Mouse (Mus musculus) midbrain, embryonic 13.5 days (tissue): ENCODE data around the gene Cd200r2. TPM values are rescaled to one million over a fixed set of nuclear protein-coding genes. Genes with fewer than 3 reads are reported as not detected.

Experiments used
- ATAC-seq: fragments of 200-750 bp; cut with Nextera tagmentation; 2 replicates; pipeline ENCODE4 v1.8.0; 2017; ENCODE audit warnings: mild to moderate bottlenecking, moderate TSS enrichment, moderate library complexity
- H3K27ac ChIP-seq: fragments of 300-500 bp; sonication (generic); 2 replicates; pipeline ENCODE4 v1.5.1; 2015; ENCODE audit warnings: inconsistent platforms, mild to moderate bottlenecking, moderate library complexity
- H3K27me3 ChIP-seq: fragments of 300-500 bp; sonication (generic); 2 replicates; pipeline ENCODE4 v1.6.1; 2015; ENCODE audit warnings: mild to moderate bottlenecking, inconsistent platforms
- H3K36me3 ChIP-seq: fragments of 300-500 bp; sonication (generic); 2 replicates; pipeline ENCODE4 v1.6.1; 2015; ENCODE audit warnings: mild to moderate bottlenecking, inconsistent platforms
- H3K4me1 ChIP-seq: fragments of 300-500 bp; sonication (generic); replicated peaks from 2 replicates; pipeline ENCODE4 v1.6.1; 2015; ENCODE audit warnings: inconsistent platforms
- H3K4me2 ChIP-seq: fragments of 300-500 bp; sonication (generic); replicated peaks from 2 replicates; pipeline ENCODE4 v1.6.1; 2015; ENCODE audit warnings: moderate library complexity, mild to moderate bottlenecking, inconsistent platforms
- H3K4me3 ChIP-seq: fragments of 300-500 bp; sonication (generic); replicated peaks from 2 replicates; pipeline ENCODE4 v1.5.1; 2015; ENCODE audit warnings: mild to moderate bottlenecking, inconsistent platforms
- H3K9ac ChIP-seq: fragments of 300-500 bp; sonication (generic); replicated peaks from 2 replicates; pipeline ENCODE4 v1.6.1; 2015; ENCODE audit warnings: mild to moderate bottlenecking, inconsistent platforms
- H3K9me3 ChIP-seq: fragments of 300-500 bp; sonication (generic); 2 replicates; pipeline ENCODE4 v1.6.1; 2016; ENCODE audit warnings: mild to moderate bottlenecking, inconsistent platforms
- WGBS: fragments of 180-500 bp; shearing (Covaris S2); methylation state at CpG from one replicate; pipeline ENCODE4 v1.1.7; 2015; 5-methylcytosine and 5-hydroxymethylcytosine counted together
- polyA plus RNA-seq: library from polyadenylated mRNA; unstranded; fragments of >200 nt; fragmentation: Nextera tagmentation; extraction: Ambion mirVana; gene quantifications from 2 replicates; pipeline ENCODE4 v1.2.1, GENCODE M21; 2015

The Cd200r2 gene
- polyA plus RNA-seq, 1 experiment from 2014 or later: not detected

DNA sequence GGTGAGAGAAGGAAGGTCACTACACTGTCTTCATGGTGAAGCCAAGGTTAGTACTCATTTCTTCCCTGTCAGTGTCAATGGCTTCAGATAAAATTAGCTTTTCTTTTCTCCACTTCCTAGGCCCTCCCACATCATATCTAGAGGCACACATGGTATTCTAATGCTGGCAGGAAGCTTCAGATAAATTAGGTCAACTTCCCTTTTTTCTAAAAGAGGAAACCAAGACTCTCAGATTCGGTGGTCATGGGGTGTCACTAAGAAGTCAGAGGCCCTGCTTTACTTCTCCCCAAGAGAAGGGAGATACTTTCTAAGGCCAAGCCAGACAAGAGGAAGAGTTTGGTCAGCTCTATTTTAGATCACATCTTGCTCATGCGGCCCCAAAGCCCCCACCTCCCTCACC is 95.9 kb downstream of the Cd200r2 start:
- no peaks in the 10 kb centered on the region for H3K27me3 ChIP-seq
- no peaks in the 10 kb centered on the region for H3K9me3 ChIP-seq
- H3K27ac ChIP-seq: no peak overlapping the region
- 85% methylated on average over 2 of the region's 2 CpGs for WGBS
- no peaks in the 10 kb centered on the region for H3K36me3 ChIP-seq
- no peak overlapping the region for H3K4me2 ChIP-seq
- no peak overlapping the region for H3K4me3 ChIP-seq
- no peaks in the 10 kb centered on the region for H3K4me1 ChIP-seq
- ATAC-seq: no peak
- H3K9ac ChIP-seq: no peak overlapping the region

DNA sequence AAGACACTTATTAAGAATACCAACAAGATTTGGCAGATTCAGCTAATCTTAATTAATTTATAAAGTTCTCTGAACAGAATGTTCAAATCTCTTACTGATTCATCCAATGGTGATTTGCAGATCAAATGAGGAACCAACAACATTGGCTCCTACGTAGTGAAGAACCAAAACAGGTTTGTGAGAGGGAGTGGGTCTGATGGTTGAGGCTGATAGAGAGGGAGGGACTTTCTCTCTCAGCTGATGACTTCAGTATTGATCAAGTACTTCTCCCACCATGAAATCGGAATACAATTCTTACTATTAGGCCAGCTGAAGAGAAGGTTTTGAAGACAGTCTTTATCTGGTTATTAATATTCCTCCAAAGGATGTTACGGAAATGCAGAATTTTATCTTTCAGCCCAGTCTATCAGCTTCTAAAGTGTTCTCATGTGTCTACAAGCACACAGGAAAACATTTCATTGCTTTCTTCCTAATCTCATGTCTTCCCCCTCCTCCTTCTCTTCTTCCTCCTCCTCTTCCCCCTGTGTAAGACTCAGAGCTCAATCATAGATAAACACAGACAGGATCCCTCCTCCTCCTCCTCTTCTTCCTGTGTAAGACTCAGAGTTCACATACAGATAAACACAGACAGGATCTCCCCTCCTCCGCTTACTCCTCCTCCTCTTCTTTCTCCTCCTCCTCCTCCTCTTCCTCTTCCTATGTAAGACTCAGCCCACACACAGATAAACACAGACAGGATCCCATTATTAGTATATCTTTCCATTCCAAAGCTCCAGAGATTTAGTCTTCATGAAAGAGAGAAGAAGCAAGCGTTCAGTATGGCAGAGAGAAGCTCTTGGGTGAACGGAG is 97.9 kb downstream of the Cd200r2 start:
- no peak overlapping the region for H3K27ac ChIP-seq
- no peaks in the 10 kb centered on the region for H3K27me3 ChIP-seq
- H3K9ac ChIP-seq: no peak overlapping the region
- ATAC-seq: no peak
- H3K36me3 ChIP-seq: no peaks in the 10 kb centered on the region
- WGBS: 89% methylated on average over 6 of the region's 6 CpGs
- no peaks in the 10 kb centered on the region for H3K4me1 ChIP-seq
- no peak overlapping the region for H3K4me3 ChIP-seq
- no peak overlapping the region for H3K4me2 ChIP-seq
- no peaks in the 10 kb centered on the region for H3K9me3 ChIP-seq

- Histone ChIP-seq H3K9me3 (no peaks in the 10 kb centered on the region), H3K27ac (no peak overlapping the region), H3K9ac (no peak overlapping the region), H3K36me3 (no peaks in the 10 kb centered on the region), H3K4me3 (no peak overlapping the region), H3K4me2 (no peak overlapping the region), H3K4me1 (no peaks in the 10 kb centered on the region), H3K27me3 (no peaks in the 10 kb centered on the region)
- WGBS: 97% methylated on average over 8 of the region's 8 CpGs
- no peak for ATAC-seq
These were observed 98.5 kb downstream of the Cd200r2 start for GRCm38 (mm10) chr16:44965428-44965827.

Other genes with a start within 250 kb of the Cd200r2 start
- gene Nepro, start 142.8 kb upstream of the Cd200r2 start, polyA plus RNA-seq: 5.6 and 6.0 TPM in 2 replicates
- 38.7 and 45.2 TPM in 2 replicates for gene Gtpbp8, start 120.7 kb upstream of the Cd200r2 start, polyA plus RNA-seq
- gene Cd200r1, start 101.4 kb upstream of the Cd200r2 start, polyA plus RNA-seq: 0.55 and 0.96 TPM in 2 replicates
- gene Cd200r4, start 55.4 kb upstream of the Cd200r2 start, polyA plus RNA-seq: not detected in 2 replicates
- not detected in 2 replicates for gene Cd200r3, start 76.6 kb downstream of the Cd200r2 start, polyA plus RNA-seq
- 4.4 and 5.1 TPM in 2 replicates for gene Ccdc80, start 226.3 kb downstream of the Cd200r2 start, polyA plus RNA-seq